Mouse (Mus musculus): ENCODE measurements around the gene Abcb8. TPM values are rescaled to one million over a fixed set of nuclear protein-coding genes. Genes with fewer than 3 reads are reported as not detected.
A peak's percentile ranks its signal among the peaks of the same experiment; 100 is the strongest.

Gene Abcb8
- total RNA-seq, 2 experiments from 2014 or later, result 3.3 to 13.9 TPM

DNA sequence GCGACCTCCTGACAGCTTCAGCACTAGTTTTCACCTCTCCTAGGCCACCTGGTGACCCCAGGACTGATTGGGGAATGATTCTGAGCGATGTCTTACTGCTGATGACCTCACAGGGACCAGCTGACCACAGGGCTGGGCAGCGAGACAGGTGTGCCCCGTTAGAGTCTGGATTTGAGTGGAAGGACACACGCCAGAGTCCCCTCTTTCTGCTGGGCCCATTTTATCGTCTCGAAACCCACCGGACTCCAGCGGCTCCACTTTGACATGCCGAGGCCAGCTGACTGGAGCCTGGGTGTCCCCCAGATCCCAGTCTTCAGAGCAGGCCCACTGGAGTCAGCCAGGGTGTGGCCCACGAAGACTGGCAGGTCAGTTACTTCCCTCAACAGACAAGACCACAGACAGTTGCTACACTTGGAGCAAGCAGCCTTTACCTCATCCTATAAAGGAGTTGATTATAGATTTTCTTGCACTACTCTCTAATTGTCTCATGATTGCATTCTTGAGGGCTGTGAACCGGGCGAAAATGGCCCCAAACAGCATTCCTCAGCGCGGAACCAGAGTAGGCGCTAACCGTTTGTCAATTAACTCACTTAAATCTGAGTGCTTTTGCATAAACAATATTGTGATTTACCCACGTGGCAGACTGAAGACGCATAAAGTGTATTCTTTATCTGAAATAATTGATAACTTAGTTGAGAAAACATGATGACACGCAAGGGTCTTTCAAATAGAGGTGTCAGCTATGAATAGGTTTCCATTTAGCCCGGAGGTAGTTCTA is 30.7 kb downstream of the Abcb8 start:
- peak; percentile 55 for ATAC-seq (ENCODE audit: poor library complexity, severe bottlenecking)

DNA sequence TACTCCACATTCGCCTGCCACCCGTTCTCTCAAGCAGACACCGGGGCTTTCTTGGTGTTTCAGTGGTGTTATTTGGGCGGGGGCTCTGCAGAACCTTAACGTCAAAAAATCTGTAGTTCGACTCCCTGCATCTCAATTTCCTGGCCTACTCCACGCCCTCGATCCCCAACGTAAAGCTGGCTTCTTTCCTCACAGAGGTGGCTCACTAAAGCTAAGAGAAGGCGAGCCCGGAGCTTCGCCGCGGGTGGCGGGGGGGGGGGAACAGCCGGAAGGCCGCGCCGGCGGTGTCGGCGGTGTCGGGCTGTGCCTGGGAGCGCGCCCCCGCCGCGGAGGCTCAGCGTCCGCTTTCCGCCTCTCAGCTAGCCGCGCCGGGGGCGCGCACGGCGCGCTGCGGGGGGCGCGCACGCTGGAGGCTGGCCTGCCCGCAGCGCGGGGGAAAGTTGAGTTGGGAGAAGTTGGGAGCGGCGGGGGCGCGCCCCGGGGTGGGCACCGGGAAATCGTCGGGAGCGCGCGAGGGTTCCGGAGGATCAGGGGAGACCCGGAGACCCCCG is 31.5 kb downstream of the Abcb8 start:
- ATAC-seq (ENCODE audit: poor library complexity, severe bottlenecking), result peak; percentile 50

DNA sequence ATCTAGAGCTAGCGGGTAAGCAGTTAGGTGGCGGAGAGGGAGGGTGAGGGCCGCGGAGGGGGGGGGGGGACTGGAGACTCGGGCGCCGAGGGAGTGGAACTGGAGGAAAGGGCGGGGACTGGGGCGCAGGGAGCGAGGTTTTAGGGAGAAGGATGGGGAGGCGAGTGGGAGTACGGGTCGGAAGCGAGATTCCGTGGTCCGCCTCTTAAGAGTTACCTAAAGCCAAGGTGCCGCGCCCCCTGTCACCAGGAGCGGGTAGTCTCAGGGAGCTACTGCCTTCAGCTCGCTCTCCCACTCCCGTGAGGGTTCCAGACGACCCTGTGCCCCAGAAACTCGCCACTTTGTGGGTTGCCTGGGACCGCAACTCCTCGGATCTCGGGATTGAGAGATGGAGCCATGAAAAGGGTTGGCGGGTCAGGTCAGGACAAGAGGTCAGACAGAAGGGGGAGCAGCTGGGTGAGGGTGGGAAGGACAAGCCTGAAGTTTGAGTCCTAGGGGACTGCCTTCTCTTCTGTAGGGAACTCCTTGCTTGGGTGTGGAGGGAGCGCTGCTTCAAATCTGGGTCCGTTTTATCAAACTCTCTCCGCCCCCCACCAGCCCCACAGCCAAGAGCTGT is 32.1 kb downstream of the Abcb8 start:
- 0 out of 2 replicates have a peak, but pooled peaks have one; percentile 3 for ATAC-seq (ENCODE audit: poor library complexity, severe bottlenecking)

DNA sequence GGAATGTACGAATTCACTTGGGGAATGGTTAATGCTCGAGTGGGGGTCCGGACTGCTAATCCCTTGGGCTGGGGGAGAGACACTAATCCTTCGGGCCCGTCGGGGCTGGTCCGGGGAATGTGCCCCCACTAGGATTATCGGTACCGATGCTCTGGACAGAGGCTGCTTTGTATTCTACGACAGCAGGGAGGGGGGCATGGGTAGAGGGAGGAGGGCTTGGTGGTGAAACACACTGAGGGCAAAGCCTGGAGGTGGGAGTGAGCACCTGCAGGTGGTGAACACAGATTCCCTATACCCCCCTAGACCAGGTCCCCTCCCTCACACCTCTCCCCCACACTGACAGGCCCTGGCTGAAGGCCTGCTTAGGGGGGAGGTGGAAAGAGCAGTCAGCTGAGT is 32.6 kb downstream of the Abcb8 start:
- no peak for ATAC-seq (ENCODE audit: poor library complexity, severe bottlenecking)

DNA sequence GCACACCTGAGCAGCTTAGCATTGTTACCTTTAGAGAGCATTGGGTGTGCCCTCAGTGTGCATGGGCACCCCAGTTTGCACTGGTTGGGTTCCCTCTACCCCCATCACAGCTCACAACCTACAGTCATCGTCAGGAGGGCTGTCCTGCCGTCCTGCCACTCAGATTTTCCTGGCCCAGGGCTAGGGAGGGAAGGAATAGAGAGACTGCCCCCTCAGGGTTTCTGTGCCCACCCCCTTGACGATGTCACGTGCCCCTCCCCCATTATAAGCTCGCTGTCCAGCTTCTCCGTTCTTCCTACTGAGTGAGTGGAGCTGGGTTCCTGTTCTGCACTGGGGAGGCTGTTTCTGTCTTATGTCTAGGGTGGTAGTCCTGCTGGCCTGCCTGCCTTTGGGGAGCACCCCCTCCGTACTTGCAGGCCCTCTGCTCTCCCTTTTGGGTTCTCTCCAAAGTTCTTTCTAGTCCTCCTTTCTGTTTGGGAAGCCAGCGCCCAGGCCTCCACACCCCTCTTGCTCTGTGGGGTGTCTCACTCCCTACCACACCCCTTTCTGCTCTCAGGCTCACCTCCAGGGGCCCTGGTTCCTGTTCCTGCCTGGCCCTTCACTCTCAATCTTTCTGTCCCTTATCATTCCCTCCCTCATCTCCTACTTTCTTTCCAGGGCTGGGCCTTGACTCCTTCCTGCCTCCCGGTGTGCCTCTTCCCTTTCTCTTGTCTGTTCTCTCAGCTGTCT is 33.3 kb downstream of the Abcb8 start:
- ATAC-seq (ENCODE audit: poor library complexity, severe bottlenecking), result no peak

DNA sequence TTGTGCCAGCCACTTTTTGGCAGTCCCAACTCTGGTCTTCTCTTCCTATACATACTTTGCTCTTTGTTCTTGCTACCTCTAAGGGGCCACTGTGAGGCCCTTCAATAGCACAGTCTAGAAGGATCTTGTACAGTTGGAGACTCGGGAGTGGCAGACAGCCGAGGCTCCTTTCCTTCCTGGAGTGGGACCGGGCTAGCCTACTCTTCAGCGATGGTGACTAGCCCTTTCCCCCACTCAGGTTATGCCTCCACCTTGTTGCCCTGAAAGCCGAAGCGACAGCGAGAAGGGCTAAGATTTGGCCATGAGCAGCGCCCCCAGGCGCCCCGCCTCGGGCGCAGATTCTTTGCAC is 33.8 kb downstream of the Abcb8 start:
- ATAC-seq (ENCODE audit: poor library complexity, severe bottlenecking), result no peak

DNA sequence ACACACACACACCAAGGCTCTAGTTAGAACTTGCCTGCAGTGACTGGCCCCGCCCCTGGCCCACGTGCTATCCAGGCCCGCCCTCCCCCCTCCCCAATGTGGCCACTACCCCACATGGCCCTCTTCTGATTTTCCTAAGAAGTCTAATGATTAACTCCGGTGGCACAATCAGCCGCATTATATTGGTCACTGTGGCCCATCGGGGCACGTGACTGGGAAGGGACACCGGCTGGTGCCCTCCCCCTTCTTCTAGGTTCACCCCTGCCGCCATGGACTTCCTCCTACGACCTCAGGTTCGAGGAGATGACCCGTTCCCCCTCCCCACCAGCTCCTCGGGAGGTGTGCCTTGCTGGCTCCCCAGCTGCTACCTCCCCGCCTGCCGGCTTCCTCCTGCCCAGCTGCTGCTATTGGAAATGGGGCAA is 34.5 kb downstream of the Abcb8 start:
- ATAC-seq (ENCODE audit: poor library complexity, severe bottlenecking), result no peak

DNA sequence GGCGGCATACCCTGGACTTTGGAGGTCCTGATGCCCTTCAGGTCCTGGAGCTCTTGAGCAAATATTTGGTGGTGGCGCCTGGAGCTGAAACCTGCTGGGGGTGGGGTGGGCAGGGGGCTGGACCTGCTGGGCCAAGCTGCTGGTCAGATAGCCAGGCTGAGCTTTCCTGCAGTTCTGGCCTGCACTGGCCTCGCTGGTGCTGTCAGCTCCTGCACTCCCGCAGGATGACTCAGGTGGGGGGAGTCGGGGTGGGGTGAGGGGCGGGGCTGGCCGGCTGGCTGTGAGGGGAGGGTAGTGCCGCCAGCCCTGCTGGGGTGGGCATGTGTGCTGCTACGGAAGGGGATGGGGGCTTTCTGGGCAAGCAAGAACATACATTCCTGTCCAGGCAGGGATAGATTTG is 35.1 kb downstream of the Abcb8 start:
- ATAC-seq (ENCODE audit: poor library complexity, severe bottlenecking), result no peak

DNA sequence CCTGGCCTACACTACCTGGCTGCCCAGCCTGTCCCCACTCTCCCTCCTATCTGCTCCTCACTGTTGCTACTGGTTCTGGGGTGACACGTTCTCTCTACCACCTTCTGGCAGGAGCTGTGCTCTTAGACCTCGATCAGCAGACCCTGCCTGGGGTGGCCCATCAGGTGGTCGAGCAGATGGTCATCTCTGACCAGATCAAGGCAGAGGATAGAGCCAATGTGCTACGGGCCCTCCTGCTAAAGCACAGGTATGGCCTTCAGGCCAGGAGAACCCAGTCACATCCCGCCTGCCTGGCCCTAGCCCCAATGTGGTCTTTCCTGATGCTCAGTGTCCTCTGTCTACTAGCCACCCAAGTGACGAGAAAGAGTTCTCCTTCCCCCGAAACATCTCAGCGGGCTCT is 40.5 kb downstream of the Abcb8 start:
- ATAC-seq (ENCODE audit: poor library complexity, severe bottlenecking), result no peak

DNA sequence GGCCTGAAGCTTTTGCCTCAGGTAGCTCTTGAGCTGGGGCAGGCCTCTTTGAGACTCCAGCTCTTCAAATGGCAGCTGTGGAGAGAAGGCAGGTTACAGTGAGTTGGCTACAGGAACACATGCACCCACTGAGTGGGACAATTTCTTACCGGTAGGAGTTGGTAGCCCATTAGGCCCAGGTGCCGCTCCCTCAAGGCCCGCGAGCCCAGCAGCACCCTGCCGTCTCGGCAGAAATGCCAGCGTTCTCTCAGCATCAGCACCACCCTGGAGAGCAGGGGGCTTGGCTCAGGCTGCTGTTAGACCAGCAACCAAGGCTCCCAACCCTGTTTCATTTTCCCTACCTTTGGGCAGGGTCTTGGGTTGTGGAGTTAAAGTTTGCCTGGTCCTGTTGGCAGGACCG is 47.7 kb downstream of the Abcb8 start:
- no peak for ATAC-seq (ENCODE audit: poor library complexity, severe bottlenecking)

DNA sequence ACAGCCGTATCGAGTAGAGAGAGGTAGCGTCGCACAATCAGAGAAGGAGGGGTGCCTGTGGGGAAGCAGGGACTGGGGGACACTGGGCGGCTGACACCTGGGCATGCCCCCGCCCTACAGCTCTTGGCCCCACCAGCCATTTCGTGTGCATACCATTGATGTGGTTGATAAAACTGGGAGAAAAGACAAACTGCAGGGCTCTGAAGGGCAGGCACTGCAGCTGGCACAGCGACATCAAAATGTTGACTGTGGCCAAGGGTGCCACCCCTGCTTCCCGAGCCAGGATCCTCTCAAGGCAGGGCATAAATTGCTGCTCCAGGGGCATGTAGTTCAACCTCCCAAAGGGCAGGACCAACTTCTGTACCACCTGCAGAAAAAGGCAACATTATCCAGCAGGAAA is 48.6 kb downstream of the Abcb8 start:
- no peak for ATAC-seq (ENCODE audit: poor library complexity, severe bottlenecking)

DNA sequence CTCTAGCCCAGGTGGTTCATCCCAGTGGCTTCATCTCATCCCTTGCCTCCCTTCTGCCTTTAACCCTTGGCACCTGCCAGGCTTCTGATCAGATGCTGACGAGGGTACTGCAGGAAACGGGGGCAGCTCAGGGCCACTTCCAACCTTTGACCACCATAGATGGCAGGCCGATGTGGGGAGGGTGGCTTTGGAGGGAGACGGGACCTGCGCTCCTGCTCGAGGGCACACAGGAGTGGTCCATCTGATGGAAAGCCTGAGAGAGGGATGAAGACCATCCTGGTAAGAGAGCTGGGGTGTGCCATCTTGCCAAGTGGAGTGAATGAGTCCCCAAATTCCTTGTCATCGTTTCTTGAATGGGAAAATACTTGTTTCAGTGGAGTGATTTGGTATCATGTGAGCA is 49.7 kb downstream of the Abcb8 start:
- no peak for ATAC-seq (ENCODE audit: poor library complexity, severe bottlenecking)

DNA sequence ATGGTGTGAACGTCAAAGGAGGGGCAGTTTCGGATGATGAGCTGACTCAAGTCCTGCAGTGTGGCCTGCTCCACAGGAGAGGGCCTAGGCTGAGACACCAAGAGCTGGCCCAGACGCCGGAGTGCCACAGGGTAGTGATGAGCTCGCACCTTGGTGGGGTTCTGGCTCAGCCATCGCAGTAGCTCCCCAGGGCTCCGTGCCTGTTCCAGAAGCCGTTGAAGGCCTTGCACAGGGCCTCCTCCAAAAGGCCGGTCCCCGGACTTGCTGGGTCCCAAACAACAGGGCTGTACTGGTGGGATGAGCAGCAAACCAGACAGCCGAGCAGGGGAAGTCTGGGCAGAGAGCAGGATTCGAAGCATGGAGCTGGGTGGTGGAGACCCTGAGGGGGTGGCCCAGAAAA is 50.5 kb downstream of the Abcb8 start:
- ATAC-seq (ENCODE audit: poor library complexity, severe bottlenecking), result no peak

DNA sequence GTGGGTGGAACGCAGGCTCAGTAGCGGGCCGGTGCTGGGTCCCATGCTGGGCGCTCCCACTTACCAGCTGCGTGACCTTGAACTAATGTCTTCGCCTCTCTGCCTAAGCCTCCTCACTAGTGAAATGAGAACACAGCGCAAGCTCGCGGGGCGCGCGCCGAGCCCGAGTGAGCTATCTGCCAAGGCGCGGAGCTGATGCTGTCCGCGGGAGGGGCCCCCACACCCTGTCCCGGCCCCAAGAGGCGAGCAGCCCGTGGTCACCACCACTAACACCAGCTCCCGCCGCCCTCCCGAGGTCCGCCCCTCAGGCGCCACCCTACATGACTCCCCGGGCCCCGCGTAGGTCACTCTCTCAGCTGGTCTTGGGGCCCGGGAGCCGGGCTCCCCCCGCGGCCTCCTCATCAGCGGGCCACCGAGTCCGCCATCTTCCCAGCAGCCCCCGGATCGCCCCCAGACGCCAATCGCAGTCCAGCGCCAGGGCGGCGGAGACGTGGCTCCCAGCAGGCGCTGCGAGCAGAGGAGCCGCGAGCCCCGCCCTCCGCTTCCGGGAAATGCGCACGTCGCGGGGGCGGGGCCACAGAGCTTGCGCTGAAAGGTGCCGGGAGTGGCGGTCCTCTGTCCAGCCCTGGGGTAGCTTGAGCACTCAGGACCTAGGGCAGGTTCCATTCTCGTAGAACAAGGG is 51.4 kb downstream of the Abcb8 start, which contains the start of gene Fastk:
TSS of gene Fastk (minus strand) at position 542 of the 682 bp plus-strand sequence.
- ATAC-seq (ENCODE audit: poor library complexity, severe bottlenecking), result peak; percentile 85

DNA sequence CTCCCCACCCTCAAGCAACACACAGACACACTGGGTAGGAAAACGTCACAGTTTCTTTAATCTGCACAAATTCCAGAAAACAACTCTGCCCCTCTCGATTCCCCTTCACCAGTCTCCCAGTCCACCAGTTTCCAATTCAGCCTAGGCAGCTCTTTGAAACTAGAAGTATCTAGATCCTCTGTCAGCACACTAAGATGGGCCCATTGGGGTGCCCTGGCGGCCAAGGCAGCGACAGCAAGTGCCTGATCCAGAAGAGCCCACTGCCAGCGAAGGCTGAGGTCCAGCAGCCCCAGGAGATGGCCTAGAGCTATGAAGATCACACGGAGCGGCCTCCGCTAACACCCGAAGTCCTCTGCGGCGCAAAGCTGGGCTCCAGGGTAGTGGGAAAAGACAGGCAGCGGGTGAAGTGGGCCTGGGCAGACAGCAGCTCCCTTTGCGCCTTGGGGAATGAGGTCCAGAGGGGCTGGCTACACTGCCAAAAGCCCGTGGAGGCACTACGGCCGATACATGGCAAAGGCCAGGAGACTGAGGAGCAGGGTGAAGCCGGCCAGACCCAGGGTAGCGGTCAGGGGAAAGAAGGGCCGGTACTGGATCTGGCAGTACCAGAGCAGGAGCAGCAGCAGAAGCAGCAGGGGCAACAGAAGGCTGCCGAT is 52.1 kb downstream of the Abcb8 start:
- no peak for ATAC-seq (ENCODE audit: poor library complexity, severe bottlenecking)

DNA sequence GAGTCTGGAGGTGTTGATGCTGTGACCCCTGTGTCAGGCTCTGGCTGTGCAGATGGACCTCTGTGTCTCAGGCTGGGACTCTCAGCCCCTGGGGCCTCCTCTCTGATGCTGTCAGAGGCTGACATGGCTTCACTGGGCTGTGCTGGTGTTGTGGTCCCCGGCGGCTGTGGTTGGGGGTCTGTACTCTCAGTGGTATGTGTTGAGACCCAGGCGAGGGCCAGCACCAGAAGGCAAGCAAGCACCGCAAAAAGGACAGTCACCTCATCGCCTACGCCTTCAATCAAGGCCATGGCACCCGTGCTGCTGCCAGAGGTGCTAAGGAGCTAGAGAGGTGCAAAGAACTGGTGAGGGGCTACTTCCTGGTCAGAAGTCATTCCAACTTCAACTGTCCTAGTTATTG is 53.2 kb downstream of the Abcb8 start:
- ATAC-seq (ENCODE audit: poor library complexity, severe bottlenecking), result no peak

DNA sequence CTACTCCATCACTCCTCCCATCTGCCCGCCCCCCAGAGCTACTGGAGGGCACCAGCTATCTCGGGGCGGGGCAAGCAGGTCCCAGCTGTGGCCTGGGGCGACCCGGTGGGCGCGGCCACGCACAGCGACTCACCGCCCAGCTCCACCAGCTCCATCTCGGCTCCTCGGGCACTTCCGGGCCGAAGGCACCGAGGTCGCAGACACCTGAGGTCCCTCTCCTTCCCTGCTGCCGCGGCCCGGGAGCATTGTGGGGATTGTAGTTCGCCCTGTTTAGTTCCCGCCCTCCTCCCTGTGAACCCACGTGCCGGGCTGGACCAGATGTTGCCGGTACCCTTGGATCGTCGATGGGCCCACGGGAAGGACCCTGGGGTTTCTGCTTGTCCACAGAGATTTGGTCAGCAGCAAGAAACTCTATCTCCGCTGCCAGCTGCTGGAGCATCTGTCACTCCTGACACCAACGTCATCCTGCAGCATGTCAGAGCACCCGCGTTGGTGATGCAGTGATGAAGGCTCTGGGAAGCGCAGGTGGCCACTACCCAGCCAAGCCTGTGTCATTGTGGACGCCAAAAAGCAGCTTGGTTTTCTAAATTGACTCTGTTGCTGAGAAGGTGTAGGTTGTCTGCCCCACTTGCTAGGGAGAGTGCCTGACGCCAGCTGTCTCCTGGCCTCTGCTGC is 54.3 kb downstream of the Abcb8 start, which contains the start of gene Tmub1:
TSS of gene Tmub1 (minus strand) at position 231 of the 675 bp plus-strand sequence.
- ATAC-seq (ENCODE audit: poor library complexity, severe bottlenecking), result peak; percentile 66

DNA sequence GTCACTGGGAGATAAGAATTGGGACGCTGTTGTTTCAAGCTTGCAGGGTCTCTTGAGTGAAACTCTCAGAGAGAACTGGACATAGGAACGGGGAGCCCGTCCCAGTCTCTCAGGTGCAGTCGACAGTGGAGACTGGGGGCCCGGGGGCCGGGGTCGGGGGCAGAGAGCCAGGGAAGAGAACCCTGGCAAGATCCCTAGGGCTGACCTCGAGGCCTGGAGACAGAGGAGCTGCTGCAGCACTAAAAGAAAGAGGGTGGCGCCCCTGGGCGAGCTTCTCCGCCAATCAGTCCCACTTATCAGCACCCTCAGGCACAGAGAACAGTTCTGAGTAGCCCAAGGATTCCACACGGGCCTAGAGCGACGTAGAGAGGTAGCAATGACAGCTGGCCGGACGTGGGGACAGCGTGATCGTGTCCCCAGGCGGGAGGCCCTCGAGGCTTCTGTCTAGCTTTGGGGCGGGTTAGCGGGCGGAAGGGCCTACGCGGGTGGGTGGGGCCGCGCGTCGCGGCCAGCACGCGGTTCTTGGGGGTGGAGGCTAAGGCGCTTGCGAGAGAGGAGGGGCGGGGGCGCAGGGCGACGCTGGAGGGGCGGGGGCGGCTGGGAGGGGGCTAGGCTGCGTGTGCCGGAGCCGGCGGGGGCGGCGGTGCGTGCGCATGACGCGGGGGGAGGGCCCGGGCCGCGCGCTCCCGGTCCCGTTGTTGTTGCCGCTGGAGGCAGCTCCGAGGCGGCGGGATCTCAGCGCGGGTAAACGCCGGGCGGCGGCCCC is 58.0 kb downstream of the Abcb8 start:
- ATAC-seq (ENCODE audit: poor library complexity, severe bottlenecking), result peak; percentile 75

DNA sequence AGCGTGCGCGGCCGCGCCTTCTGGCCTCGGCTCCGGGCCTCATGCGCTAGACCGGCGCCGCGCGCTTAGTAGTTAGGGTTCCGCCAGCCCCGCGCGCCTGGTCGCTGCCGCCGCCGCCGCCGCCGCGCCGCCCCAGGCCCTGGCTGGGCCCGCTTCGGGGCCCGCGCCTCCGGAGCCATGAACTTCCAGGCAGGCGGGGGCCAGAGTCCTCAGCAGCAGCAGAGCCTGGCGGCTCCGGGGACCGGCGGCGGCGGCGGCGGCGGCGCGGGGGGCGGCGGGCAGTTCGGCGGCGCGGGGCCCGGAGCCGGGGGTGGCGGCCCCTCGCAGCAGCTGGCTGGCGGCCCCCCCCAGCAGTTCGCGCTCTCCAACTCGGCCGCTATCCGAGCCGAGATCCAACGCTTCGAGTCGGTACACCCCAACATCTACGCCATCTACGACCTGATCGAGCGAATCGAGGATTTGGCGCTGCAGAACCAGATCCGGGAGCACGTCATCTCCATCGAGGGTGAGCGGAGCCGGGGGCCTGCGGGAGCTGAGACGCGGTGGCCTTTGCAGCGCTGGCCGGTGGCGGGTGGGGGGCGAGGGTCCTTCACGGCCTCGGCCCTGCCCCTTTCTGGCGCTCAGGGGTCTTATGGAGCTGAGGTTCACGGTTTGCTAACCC is 58.7 kb downstream of the Abcb8 start, which contains the start of gene Agap3:
TSS of gene Agap3 (plus strand) at position 148 of the 661 bp plus-strand sequence.
- ATAC-seq (ENCODE audit: poor library complexity, severe bottlenecking), result no peak

Measured in megakaryocyte, adult 5-6 weeks (primary cell).